Mouse (Mus musculus) c-Kit-positive CD71-negative TER-119-negative erythroid progenitor cells, embryonic 14.5 days (primary cell): ENCODE measurements around the gene Pik3ip1.

Source experiments
- DNase-seq: peaks from one replicate; pipeline ENCODE4 v3.0.0-alpha.2; 2013; ENCODE audit warnings: low read depth

Gene Pik3ip1

GRCm38 (mm10) chr11:3329891-3330451 is at the start of gene Pik3ip1:
Gene Pik3ip1, plus strand, starts transcription at chr11:3330401.
- DNase-seq, result no peak

GRCm38 (mm10) chr11:3282887-3283286 is 47.3 kb upstream of the Pik3ip1 start:
- no peak for DNase-seq

DNA sequence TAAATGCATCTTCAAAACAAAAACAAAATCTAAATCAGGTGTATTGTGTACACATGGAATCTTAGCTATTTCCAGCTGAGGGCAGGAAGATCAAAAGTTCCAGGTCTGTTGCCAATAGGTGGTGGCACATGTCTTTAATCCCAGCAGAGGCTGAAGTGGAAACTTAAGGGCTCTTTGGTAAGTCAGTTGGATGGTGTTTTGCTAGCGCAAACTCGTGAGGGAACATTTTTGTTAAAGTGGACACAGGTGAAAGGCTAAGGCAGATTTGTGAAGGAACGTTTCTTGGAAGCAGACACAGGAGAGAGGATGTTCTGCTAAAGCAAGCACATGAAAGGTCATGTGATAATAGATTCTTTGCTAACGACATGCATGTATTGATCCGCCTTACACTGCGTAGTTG is 46.6 kb upstream of the Pik3ip1 start:
- DNase-seq, result no peak

DNA sequence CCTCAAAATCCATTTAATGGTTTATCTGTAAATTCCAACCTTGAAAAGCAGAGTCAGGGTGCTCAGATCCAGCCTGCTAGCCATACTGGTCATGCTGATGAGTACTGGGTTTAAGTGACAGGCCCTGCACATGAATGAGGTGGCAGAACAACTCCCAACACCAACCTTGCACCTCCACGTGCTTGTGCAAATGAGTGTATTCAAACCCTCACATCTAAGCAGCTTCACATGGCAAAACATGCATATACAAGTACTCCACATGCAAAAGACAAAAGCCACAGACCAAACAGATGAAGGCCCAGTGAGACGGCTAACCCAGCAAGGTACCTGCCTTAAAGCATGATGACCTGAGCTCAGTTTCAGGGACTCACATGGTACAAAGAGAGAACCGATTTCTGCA is 44.3 kb upstream of the Pik3ip1 start:
- no peak for DNase-seq

DNA sequence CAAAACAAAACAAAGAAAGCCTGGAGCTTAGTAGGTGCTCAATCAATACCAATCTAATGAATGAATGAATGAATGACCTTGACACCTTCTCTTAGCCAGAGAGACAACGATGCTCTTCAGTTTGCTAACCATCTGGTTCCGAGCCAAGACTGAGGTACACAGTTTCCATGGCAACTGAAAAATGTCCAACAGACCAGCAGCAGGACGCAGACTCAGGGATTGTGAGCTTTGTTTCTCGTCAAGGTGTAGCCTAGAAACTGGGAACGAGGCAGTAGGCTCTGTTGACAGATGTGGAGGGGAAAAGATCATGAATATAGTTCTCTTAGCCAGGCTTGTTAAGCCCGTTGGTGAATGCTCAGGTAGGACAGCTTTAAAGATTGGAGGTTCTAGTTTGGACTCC is 43.1 kb upstream of the Pik3ip1 start:
- DNase-seq, result no peak

- DNase-seq, result no peak
These were observed 42.3 kb upstream of the Pik3ip1 start for GRCm38 (mm10) chr11:3287921-3288320.

GRCm38 (mm10) chr11:3288521-3289301 is 41.5 kb upstream of the Pik3ip1 start, which contains the start of gene Patz1:
Gene Patz1, plus strand, starts transcription at chr11:3288874.
- no peak for DNase-seq

GRCm38 (mm10) chr11:3289302-3289802 is 40.8 kb upstream of the Pik3ip1 start:
- DNase-seq, result no peak

DNA sequence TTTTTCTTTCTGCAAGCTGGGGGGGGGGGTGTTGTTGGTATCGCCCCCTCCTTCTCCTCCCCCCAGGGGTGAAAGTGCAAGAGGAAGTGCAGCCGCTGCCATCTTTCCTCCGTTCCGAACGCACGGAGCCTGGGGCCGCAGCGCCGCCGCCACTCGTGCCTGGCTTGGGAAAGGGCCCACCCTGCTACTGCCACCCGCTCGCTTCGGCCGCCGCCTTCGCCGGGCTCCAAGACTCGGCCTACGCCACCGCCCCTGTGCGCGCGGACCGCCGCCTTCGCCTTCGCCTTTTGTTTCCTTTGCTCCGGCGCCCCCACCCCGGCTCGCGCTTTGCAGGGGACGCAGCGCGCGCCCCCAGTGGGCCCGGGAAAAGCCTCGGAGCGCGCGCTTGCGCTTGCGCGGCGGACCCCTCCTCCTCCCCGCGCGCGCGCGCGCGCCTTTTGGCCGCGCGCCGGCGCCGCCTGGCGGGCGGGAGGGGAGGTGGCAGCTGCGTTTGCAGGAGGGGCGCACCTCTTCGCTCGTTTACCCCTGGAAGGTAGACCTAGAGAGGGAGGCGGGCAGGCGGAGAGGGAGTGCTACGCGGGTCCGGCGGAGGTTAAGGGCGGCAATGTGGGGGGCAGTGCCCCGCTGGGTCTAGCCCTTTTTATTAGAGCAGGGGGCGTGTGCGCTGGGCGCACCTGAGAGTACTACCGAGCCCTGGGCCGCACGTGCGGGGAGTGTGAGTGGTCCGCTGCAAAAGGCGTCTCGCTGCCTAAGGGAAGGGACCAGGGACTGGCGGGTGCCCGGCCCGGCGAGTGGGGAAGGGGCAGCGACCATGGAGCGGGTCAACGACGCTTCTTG is 40.2 kb upstream of the Pik3ip1 start:
- DNase-seq, result peak; percentile 66

- no peak for DNase-seq
These were observed 39.4 kb upstream of the Pik3ip1 start for GRCm38 (mm10) chr11:3290640-3291310.

- no peak for DNase-seq
These were observed 38.7 kb upstream of the Pik3ip1 start for GRCm38 (mm10) chr11:3291311-3292061.

- peak; percentile 71 for DNase-seq
These were observed 38.2 kb upstream of the Pik3ip1 start for GRCm38 (mm10) chr11:3292062-3292421.

GRCm38 (mm10) chr11:3292711-3293249 is 37.4 kb upstream of the Pik3ip1 start:
- no peak for DNase-seq

DNA sequence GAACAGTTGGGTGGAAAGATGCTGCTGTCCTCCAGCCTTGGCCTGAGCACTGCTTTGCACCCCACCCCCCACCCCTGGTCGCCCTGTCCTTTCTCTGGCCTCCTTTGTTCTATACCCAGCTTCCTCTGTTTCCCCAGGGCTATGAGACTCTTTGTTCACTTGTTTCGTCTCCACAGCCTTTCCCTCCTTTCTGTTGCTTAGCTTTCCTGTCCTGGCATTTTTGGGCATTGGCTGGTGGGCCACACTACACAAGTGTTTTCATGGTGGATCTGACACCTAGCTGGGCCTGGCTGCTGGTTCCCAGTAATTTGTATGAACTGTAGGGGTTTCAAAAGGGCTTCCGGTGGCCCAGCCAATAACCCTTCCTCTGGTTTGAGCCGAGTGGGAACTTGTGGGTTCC is 36.8 kb upstream of the Pik3ip1 start:
- DNase-seq, result no peak

DNA sequence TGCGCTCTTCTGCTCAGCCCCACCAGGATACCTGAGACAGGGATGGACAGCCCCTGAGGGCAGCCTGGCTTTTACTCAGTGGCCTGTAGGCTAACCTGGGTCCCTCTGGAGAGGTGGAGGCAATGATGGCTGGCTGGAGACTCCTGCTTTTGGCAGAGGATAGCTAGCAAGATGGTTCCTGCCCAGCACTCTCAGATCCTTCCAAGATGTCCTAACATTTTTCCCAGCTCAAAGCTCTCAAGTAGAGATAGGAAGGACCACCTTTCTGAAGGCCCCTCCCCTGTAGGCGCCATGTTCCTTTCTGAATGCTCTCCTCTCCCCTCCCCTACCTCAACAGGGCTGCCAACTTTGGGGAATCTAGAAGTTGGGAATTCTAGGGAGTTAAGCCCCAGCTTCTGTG is 35.6 kb upstream of the Pik3ip1 start:
- DNase-seq, result no peak

DNA sequence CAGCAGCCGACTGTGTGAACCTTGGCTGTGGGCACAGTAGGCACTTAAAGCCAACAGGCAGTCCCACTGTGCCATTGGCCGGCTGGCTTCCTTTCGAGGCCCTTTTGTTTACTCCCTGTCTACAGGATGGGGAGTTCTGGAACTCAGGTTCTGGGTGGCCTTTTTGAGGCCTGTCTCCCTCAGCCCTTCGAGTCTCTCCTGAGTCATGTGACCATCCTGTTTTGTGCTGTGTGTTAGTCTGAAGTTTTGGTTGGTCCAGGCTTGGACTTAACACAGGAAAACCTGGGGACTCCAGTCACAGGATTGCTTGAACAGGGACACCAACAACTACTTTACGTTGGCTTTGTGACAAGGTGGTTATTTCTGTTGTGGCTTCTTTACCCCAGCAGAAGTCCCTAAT is 34.1 kb upstream of the Pik3ip1 start:
- no peak for DNase-seq

DNA sequence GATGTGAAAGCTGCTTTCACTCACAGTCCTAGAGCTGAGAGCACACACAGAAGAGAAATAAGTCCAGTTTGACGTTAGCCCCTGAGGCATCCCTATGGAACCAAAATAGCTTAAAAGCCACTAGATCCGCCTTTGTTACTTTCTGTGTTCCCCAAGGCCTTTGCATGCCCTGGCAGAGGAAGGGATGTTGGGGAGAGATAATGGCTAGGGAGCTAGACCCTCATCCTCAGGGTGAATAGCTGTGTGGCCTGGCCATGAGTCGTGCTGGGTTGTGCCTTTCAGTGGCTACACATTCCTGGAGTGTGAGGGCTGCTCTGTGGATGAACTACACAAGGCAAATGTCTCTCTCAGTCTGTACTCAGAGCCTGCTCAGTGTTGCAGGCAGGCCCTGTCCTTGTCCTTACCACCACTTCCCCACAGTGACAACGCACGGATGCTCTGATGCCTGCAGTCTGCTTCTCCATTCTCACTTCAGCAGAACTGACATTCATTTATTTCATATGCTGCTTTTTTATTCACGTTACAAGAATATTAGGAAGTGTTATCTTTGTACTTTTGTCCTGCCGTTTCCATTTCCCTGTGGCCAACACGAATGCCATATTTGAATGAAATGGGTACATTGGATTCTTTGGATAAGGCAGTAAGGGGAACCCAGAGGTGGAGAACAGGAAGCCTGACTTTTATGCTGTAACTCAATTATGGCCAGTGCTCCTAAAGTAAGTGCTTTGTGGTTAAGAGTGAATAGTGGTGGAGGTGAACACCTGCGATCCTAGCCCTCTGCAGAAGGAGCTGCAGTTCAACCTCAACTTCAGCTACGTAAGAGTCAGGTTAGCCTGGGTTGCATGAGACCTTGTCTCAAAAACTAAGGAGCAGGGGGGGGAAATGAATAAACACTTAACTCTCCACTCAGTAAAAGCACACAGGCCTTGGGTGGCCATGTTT is 32.1 kb upstream of the Pik3ip1 start:
- DNase-seq, result no peak

DNA sequence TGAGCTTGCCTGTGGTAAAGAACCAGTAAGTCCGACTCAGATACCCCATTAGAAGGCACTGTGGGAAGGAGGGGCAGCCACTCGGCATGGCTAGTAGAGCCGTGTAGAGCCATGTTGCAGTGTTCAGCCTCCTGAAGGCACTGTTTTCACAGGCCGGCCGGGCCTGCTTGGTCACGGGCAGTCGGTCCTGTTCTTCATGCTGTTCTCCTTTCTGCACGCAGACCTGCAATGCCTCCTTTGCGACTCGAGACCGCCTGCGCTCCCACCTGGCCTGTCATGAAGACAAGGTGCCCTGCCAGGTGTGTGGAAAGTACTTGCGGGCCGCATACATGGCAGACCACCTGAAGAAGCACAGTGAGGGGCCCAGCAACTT is 31.4 kb upstream of the Pik3ip1 start:
- DNase-seq, result no peak

- no peak for DNase-seq
These were observed 29.1 kb upstream of the Pik3ip1 start for GRCm38 (mm10) chr11:3301075-3301474.

- DNase-seq, result no peak
These were observed 27.8 kb upstream of the Pik3ip1 start for GRCm38 (mm10) chr11:3302385-3302784.
